Mouse (Mus musculus) adrenal gland, adult 10 weeks (tissue): ENCODE results near the gene Gys2. TPM values are rescaled to one million over a fixed set of nuclear protein-coding genes. Genes with fewer than 3 reads are reported as not detected.

Source experiments
- polyA plus RNA-seq: library from polyadenylated mRNA; stranded (reverse); fragments of 350-450 nt; fragmentation: Illumina TruSeq; extraction: RNeasy Lipid Tissue Mini Kit (QIAGEN cat#74804); gene quantifications from one replicate; pipeline ENCODE4 v1.2.3, GENCODE M21; 2014; ENCODE audit warnings: low read depth, low replicate concordance

The Gys2 gene
- polyA plus RNA-seq: 11.1 TPM

DNA sequence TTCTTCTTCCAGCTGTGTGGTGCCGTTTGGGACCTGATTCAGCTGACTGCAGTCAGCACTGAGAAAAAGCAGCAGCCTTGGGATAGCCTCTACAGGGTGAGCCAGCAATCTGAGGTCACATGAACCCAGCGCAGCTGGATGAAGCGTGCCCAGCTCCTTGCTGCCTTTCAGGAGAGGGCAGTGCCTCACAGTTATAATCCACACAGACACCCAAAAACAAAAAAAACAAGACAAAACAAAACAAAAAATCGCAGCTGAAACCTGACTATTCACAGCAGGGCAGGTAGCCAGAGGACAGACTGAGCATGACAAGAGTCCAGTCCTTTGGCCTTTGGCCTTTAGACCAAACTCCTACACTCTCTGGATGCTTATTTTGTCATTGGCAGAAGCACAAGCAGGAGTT is at the start of gene Gys2:
Gene Gys2 (minus strand): TSS at position 309 of the 403 bp plus-strand sequence.

DNA sequence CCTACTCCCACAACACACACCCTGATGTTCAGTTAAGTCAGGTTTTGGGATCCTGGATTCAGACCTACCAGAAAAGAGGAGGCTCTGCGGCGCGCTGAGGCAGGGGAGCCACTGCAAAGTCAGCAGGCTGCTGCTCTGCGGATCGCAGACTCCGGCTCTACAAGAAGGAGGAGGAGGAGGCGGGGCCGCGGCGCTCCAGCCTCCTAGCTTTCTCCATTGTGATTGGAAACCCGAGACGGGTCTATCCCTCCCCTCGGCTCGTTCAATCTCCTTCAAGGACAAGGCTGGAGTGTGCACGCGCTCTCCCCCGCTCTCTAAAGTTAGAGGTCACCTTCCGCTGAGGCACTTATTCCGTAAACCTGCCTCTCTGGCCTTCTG is 34.9 kb upstream of the Gys2 start, which contains the start of gene Ldhb:
Gene Ldhb (minus strand): TSS at position 173 of the 378 bp plus-strand sequence.

DNA sequence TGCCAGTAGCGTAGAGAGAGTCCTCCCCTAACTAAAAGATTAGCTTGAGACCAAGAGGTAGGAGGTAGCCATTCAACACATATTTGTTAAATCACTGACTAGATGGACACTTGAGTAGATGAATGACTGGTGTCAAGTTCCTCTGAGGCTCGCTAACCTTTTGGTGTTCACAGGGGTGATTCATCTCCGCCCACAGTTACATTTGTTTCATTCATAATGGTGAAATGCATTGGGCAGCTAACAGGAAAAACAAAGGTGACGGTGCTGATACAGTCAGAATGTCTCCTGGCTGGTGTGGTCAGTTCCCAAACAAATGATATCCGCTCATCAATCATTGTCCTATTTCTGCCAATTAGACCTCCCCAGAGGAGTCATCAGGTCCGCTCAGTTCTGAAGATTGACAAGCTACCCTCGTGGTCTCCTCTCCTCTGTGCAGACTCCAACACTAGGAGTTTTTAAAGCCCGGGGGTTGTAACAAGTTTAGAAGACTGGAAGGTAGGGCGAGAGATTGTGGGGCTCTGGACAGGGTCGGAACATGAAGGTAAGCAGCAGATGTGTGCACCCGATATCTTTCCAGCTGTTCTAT is 59.9 kb downstream of the Gys2 start, which contains the start of gene Spx:
Gene Spx (plus strand): TSS at position 536 of the 586 bp plus-strand sequence.

DNA sequence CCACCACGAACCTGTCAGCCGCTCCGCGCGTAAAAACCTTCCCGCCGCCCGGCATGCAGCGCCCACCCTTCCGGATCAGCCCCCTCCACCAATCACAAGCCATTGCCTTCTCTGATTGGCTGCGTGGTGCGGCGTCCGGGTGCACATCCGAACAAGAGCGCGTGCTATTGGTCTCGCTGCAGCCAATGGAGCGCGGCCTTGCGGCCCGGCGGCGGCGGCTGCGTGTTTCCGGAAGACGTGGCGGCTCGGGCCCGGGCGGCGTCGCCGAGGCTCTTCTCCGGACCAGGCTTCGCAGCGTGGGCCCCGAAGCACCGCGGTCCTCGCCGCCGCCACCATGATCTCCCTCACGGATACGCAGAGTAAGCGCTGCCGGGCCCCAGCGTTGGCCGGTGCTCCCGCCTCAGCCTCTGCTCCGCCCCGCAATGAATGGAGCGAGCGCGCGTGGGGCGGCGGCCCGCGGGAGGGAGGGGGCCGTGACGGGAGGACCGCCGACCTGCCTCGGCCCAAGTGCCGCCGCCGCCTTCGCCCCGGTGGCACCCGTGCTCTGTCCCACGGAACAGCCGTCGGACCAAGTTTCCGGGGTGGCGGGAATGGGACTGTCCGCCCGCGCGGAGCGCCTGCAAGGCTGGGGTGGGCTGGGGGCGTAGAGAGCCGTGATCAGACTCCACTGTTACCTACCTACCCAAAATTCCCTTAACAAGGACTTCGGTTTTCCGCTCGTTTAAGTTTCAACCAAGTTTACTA is 85.7 kb downstream of the Gys2 start, which contains the start of the genes Recql and Golt1b:
Gene Recql (minus strand): TSS at position 77 of the 744 bp plus-strand sequence.
Gene Golt1b (plus strand): TSS at position 211 of the 744 bp plus-strand sequence.

Other genes starting within 250 kb of the Gys2 start
- not detected for gene Iapp, start 174.7 kb downstream of the Gys2 start, polyA plus RNA-seq
- gene Slco1a5, start 150.1 kb downstream of the Gys2 start, polyA plus RNA-seq: not detected
- gene Pyroxd1, start 127.5 kb downstream of the Gys2 start, polyA plus RNA-seq: 29.9 TPM
- gene Recql, start 86.0 kb downstream of the Gys2 start, polyA plus RNA-seq: 19.5 TPM
- gene Golt1b, start 85.9 kb downstream of the Gys2 start, polyA plus RNA-seq: 78.5 TPM
- gene Spx, start 59.7 kb downstream of the Gys2 start, polyA plus RNA-seq: 0.41 TPM
- 44.2 TPM for gene Ldhb, start 34.8 kb upstream of the Gys2 start, polyA plus RNA-seq
- 4.4 TPM for gene Kcnj8, start 98.5 kb upstream of the Gys2 start, polyA plus RNA-seq
- gene Abcc9, start 229.2 kb upstream of the Gys2 start, polyA plus RNA-seq: 29.5 TPM